Mouse (Mus musculus): Measurements from ENCODE around the gene Uba1y. TPM values are rescaled to one million over a fixed set of nuclear protein-coding genes. Genes with fewer than 3 reads are reported as not detected.

Gene Uba1y
- not detected for polyA plus RNA-seq (2017; shearing (Covaris generic))

DNA sequence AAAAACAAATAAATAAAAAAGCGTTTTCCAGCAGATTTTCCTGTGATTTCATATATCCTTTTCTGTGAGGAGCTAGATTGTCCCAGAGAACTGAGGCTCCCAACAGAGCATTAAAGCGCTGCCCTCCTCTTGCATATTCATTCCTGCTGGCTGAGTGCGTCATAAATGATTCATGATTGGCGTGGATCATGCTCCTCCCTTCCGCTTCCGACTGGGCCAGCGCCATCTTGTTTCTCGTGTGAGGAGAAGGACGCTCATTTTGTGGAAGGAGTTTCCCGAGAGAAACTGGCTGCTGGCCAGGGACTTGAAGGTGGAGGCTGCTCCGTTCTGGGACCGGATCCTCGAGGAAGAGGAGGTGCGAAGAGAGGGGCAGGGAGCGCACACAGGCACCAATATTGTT is at the start of gene Uba1y:
Gene Uba1y, plus strand, starts transcription at position 254 of the 400 bp plus-strand sequence.

DNA sequence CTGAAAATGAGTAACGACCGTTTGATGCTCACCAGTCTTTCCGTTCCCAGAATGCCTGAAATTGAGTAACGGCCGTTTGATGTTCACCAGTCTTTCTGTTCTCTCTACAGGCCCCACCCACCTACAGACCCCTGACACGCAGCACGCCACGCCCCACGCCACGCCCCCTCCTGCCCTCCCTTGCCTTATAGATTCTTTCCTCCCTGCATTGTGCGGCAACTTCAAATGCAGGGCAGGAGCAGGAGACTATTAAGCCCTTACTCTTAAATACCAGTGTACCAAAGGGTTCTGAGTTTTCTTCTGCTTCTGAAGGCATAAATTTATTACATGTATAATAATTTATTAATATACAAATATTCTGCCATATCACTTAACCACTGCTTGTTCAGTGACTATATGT is 21.1 kb upstream of the Uba1y start, which contains the start of gene Zfy1:
Gene Zfy1, minus strand, starts transcription at position 101 of the 400 bp plus-strand sequence.

Other genes with a start within 250 kb of the Uba1y start
- not detected for gene Zfy1, start 21.2 kb upstream of the Uba1y start, polyA plus RNA-seq (2017; shearing (Covaris generic))
- 53.5 TPM for gene Kdm5d, start 79.1 kb downstream of the Uba1y start, polyA plus RNA-seq (2017; shearing (Covaris generic))
- gene Eif2s3y, start 191.9 kb downstream of the Uba1y start, polyA plus RNA-seq (2017; shearing (Covaris generic)): 138 TPM